Mouse (Mus musculus): Measurements from ENCODE around the gene Rhbdd3. TPM values are rescaled to one million over a fixed set of nuclear protein-coding genes. Genes with fewer than 3 reads are reported as not detected.

Rhbdd3 gene
- total and polyA plus RNA-seq, 3 experiments, result 15.0 to 20.6 (median 17.0) TPM

DNA sequence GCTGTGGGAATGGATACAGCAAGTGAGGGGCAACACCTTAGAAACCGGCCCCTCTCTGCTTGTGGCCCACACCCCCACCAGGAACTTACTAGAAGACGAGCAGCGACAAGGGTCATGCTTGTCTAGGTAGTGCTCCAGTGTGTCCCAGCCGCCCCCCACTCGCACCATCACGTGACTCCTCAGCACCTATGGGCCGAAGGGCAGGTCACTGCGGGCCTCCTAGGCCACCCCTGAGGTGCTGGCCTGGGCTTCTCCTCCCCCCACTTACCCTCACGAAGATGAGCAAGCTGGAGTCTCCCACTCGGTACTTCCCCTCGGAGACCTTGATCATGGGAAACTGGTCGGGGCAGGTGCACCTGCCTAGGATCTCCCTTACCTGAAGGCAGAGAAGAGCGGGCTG, 36.4 kb upstream of the Rhbdd3 start:
- no peaks in the 10 kb centered on the region for H3K79me2 ChIP-seq (replicated peaks; ENCODE audit: control insufficient read depth, extremely low read depth, insufficient read depth, poor library complexity, severe bottlenecking)
- DNase-seq (ENCODE audit: extremely low read depth), result no peak
- TF ChIP-seq MXI1 (IDR thresholded peaks at IDR 0.05; ENCODE audit: low read depth, low read length) (no peak), BHLHE40 (IDR thresholded peaks at IDR 0.05; ENCODE audit: low read depth, low read length) (peak; percentile 33), UBTF (IDR thresholded peaks at IDR 0.05; ENCODE audit: low read depth, low read length) (no peak), USF1 (IDR thresholded peaks at IDR 0.05; ENCODE audit: low read depth, low read length) (peak; percentile 62), USF2 (conservative IDR thresholded peaks at IDR 0.05; ENCODE audit: low read depth, low read length) (peak; percentile 20; the same call in 1 of the 2 replicates), NRF1 (IDR thresholded peaks at IDR 0.05; ENCODE audit: low read depth, low read length) (0 out of 2 replicates have a peak, but pooled peaks have one; percentile 3)
- peak overlapping the region in 1 of 3 experiments; percentile 3 for H3K4me3 ChIP-seq (replicated peaks in 1 of 3; ENCODE audit: low read depth in 2 of 3, low read length in 2 of 3, poor library complexity in 1 of 3)
- H3K4me1 ChIP-seq (ENCODE audit: control insufficient read depth in 1 of 2, insufficient read depth in 2 of 2), result peaks cover 34 to 66% of the 10 kb centered on the region in 2 experiments
- H3K27ac ChIP-seq (ENCODE audit: insufficient read depth, low read depth), result peak overlapping the region; percentile 3; the same call in 1 of the 2 replicates
- H3K27me3 ChIP-seq (replicated peaks), result peaks cover 24% of the 10 kb centered on the region
- in situ Hi-C loops (cut with MboI; ENCODE audit: low pct_ligation_motif_present, low pct_unique_long_range_greater_than_20kb, low sequenced_read_pairs) (loop anchor here (5.0 kb wide), 1 partner anchor 35 kb away; the partner anchor contains the start of genes Ewsr1 and Rhbdd3), dilution Hi-C loops (cut with MboI; ENCODE audit: extremely low pct_ligation_motif_present, extremely low pct_unique_long_range_greater_than_20kb, low sequenced_read_pairs) (no loop called here)
- no peak overlapping the region for H3K9ac ChIP-seq (ENCODE audit: insufficient read depth, low read depth)
- peaks cover 0 to 14% of the 10 kb centered on the region in 2 experiments for H3K36me3 ChIP-seq (replicated peaks in 1 of 2; ENCODE audit: control insufficient read depth in 1 of 2, insufficient read depth in 1 of 2, low read length in 1 of 2)
- H3K9me3 ChIP-seq (replicated peaks; ENCODE audit: low read length), result no peaks in the 10 kb centered on the region
- peak overlapping the region; percentile 63 for H3K4me2 ChIP-seq (ENCODE audit: insufficient read depth, low read depth, poor library complexity, severe bottlenecking)

DNA sequence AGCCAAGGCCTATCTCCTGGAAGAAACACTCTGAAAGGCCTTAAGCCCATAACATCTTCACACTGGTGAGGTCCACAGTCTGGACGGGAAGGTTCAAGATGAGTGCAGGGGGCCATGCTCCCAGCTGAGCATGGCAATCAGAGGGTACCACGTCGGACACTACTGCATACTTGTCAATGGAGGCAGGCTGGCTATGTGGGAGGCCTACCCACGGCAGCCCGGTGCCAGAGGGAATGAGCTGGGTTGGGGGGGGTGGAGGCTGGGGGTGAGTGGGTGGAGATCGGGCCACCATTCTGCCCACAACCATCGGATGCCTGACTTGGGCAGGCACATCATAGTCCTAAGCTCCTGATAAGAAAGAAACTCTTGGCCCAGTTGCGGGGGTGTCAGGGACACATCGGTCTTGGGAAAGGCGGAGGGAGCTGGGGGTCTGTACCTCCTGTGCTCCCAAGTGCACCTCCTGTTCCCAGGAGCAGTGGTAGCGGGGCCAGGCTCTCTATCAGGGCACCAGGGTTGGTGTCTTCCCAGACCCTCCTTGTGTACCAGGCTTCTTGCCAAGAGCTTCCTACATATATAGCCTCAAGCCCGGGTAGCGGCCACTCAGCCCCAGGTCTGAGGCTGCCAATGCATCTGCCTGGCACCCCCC, 35.7 kb upstream of the Rhbdd3 start:
- in situ Hi-C loops (cut with MboI; ENCODE audit: low pct_ligation_motif_present, low pct_unique_long_range_greater_than_20kb, low sequenced_read_pairs) (loop anchor here (5.0 kb wide), 1 partner anchor 34 kb away; the partner anchor contains the start of genes Ewsr1 and Rhbdd3), dilution Hi-C loops (cut with MboI; ENCODE audit: extremely low pct_ligation_motif_present, extremely low pct_unique_long_range_greater_than_20kb, low sequenced_read_pairs) (no loop called here)
- Histone ChIP-seq H3K9me3 (replicated peaks; ENCODE audit: low read length) (no peaks in the 10 kb centered on the region), H3K4me2 (ENCODE audit: insufficient read depth, low read depth, poor library complexity, severe bottlenecking) (no peak overlapping the region), H3K79me2 (replicated peaks; ENCODE audit: control insufficient read depth, extremely low read depth, insufficient read depth, poor library complexity, severe bottlenecking) (no peaks in the 10 kb centered on the region), H3K36me3 (replicated peaks in 1 of 2; ENCODE audit: control insufficient read depth in 1 of 2, insufficient read depth in 1 of 2, low read length in 1 of 2) (peaks cover 0 to 16% of the 10 kb centered on the region in 2 experiments), H3K9ac (ENCODE audit: insufficient read depth, low read depth) (no peak overlapping the region), H3K27me3 (replicated peaks) (peaks cover 24% of the 10 kb centered on the region), H3K4me1 (ENCODE audit: control insufficient read depth in 1 of 2, insufficient read depth in 2 of 2) (peaks cover 34 to 60% of the 10 kb centered on the region in 2 experiments), H3K27ac (ENCODE audit: insufficient read depth, low read depth) (no peak overlapping the region), H3K4me3 (replicated peaks in 1 of 3; ENCODE audit: low read depth in 2 of 3, low read length in 2 of 3, poor library complexity in 1 of 3) (no peak overlapping the region)
- TF ChIP-seq MXI1 (IDR thresholded peaks at IDR 0.05; ENCODE audit: low read depth, low read length) (no peak), TCF12 (IDR thresholded peaks at IDR 0.05; ENCODE audit: low read depth, low read length) (no peak), MAZ (IDR thresholded peaks at IDR 0.05; ENCODE audit: low read depth, low read length) (no peak), IRF4 (IDR thresholded peaks at IDR 0.05; ENCODE audit: low read depth, low read length) (no peak), EP300 (IDR thresholded peaks at IDR 0.05; ENCODE audit: low read length) (no peak), ZNF384 (IDR thresholded peaks at IDR 0.05; ENCODE audit: low read depth, low read length) (no peak), ZKSCAN1 (IDR thresholded peaks at IDR 0.05; ENCODE audit: borderline replicate concordance, low read depth, low read length) (no peak), USF2 (conservative IDR thresholded peaks at IDR 0.05; ENCODE audit: low read depth, low read length) (no peak), UBTF (IDR thresholded peaks at IDR 0.05; ENCODE audit: low read depth, low read length) (no peak), RCOR1 (conservative IDR thresholded peaks at IDR 0.05; ENCODE audit: low read depth, low read length) (no peak), POLR2A (IDR thresholded peaks at IDR 0.05; ENCODE audit: low read depth, low read length) (no peak), RAD21 (IDR thresholded peaks at IDR 0.05; ENCODE audit: low read depth, low read length) (no peak), HCFC1 (IDR thresholded peaks at IDR 0.05; ENCODE audit: low read depth, low read length) (no peak)
- no peak for DNase-seq (ENCODE audit: extremely low read depth)

Measured in CH12.LX (cell line).